Mouse (Mus musculus): Measurements from ENCODE around the gene Gm19684.
"Not testable (repeated sequence)": the region's sequence is repeated elsewhere in the genome, so short reads cannot be mapped to it uniquely, and the experiment has no call there.

Gene Gm19684

GRCm38 (mm10) chr17:36169753-36170152, 48.3 kb downstream of the Gm19684 start:
- DNase-seq (ENCODE audit: extremely low spot score, low read depth, low spot score): no peak

GRCm38 (mm10) chr17:36170287-36170814, 48.9 kb downstream of the Gm19684 start:
- no peak for DNase-seq (ENCODE audit: extremely low spot score, low read depth, low spot score)

GRCm38 (mm10) chr17:36176132-36176531, 54.7 kb downstream of the Gm19684 start:
- not testable (repeated sequence) for DNase-seq (ENCODE audit: extremely low spot score, low read depth, low spot score)

GRCm38 (mm10) chr17:36178938-36179337, 57.5 kb downstream of the Gm19684 start:
- DNase-seq (ENCODE audit: extremely low spot score, low read depth, low spot score): not testable (repeated sequence)

All from hindlimb bud, embryonic 11.5 days (tissue).